Mouse (Mus musculus) layer of hippocampus, adult 8-10 months (tissue): ENCODE measurements around the gene Lpar3. TPM values are rescaled to one million over a fixed set of nuclear protein-coding genes. Genes with fewer than 3 reads are reported as not detected.
"Not testable (repeated sequence)": the region's sequence is repeated elsewhere in the genome, so short reads cannot be mapped to it uniquely, and the experiment has no call there.

Experiments used
- DNase-seq, 2 experiments: peaks; one replicate each; pipeline ENCODE4 v3.0.0; 2022; ENCODE audit warnings: low spot score in 2 of 2
- total RNA-seq, 4 experiments: library from RNA; stranded (reverse); gene quantifications; 2 replicates each; pipeline ENCODE4 v1.2.4; 2022

Lpar3 gene
- total RNA-seq, 4 experiments from 2014 or later, result 0.16 to 0.55 (median 0.42) TPM

DNA sequence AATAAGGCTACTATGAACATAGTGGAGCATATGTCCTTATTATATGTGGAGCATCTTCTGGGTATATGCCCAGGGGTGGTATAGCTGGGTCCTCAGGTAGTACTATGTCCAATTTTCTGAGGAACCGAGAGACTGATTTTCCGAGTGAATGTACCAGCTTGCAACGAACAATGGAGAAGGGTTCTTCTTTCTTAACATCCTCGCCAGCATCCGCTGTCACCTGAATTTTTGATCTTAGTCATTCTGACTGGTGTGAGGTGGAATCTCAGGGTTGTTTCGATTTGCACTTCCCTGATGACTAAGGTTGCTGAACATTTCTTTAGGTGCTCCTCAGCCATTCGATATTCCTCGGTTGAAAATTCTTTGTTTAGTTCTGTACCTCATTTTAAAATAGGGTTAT is 11.0 kb upstream of the Lpar3 start:
- not testable (repeated sequence) for DNase-seq

GRCm38 (mm10) chr3:146211141-146211747 is 9.5 kb upstream of the Lpar3 start:
- no peak for DNase-seq

GRCm38 (mm10) chr3:146211964-146212363 is 8.8 kb upstream of the Lpar3 start:
- no peak for DNase-seq

GRCm38 (mm10) chr3:146213336-146213735 is 7.4 kb upstream of the Lpar3 start:
- no peak for DNase-seq

- no peak for DNase-seq
Observed at GRCm38 (mm10) chr3:146216561-146216960, 4.2 kb upstream of the Lpar3 start.

DNA sequence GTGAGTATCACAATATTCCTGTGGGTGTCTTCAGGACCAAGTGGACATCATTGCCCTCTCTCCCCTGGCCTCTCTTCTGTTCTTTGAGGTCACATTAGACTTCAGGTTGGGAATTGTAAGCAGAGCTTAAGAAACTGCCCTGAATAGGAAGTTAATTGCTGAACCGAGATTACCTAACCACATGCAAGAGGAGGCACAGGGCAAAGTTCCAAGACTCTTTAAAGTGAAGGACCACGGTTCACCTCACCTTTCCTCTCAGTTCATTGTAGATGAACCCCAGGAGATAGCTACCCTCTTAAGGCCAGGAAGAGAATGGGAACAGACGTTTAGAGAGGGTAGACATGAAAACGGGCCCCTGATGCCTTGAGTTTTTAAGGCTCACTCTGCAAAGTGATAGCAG is 3.5 kb downstream of the Lpar3 start:
- no peak for DNase-seq

DNA sequence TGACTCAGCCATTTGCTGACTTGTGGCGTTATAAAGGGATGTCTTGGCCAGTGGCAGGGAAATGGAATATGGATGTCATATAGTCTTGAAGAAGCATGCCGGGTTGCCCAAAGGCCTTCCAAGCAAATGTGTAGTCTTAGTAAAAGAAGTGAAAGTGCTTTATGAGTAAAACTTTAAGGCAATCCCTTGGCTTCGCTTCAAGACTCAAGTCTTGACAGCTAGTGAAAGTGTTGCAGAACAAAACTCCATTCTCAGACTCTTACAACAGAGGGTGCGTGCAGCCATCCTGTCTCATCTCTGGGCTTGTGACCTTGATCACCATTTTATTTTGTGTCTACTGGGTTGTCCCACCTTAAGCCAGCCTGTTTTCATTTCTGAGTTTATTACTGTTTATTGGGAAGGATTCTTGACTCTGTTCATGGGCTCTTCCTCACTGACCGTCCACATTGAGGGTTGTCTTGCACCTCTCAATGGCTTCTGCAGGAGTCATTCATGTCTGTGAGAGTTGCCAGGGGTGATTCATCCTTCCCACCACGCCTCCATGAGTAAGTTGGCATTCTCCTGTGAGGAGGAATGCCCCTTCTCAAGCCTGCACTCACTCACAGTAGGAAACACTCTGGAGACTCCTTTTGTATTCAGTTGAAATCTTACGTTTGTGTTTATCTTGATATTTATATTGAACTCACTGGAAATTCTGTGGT is 4.4 kb downstream of the Lpar3 start:
- no peak for DNase-seq

GRCm38 (mm10) chr3:146227427-146227826 is 6.7 kb downstream of the Lpar3 start:
- DNase-seq, result no peak

GRCm38 (mm10) chr3:146228559-146229310 is 8.0 kb downstream of the Lpar3 start:
- no peak for DNase-seq

DNA sequence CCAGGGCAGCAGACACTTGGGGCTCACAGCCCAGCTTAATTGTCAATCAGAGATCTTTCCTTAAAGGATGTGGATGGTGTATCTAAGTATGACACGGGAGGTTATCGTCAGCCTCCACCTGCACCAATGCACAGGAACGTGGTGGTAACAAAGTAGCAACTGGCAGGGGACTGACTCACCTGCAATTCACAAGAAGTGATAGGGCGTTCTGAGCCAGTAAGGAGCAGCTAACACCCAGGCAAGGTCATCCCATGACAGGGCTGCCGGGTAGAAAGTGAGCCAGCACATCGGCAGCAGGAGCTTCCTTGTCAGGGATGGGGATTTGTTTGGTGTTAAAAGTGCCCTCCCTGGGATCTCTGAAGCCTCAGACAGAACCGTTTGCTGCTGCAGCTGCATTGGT is 11.9 kb downstream of the Lpar3 start:
- no peak for DNase-seq

GRCm38 (mm10) chr3:146233741-146234140 is 13.0 kb downstream of the Lpar3 start:
- DNase-seq, result no peak

GRCm38 (mm10) chr3:146234530-146234929 is 13.8 kb downstream of the Lpar3 start:
- no peak for DNase-seq

- no peak for DNase-seq
Observed at GRCm38 (mm10) chr3:146236280-146236679, 15.5 kb downstream of the Lpar3 start.

DNA sequence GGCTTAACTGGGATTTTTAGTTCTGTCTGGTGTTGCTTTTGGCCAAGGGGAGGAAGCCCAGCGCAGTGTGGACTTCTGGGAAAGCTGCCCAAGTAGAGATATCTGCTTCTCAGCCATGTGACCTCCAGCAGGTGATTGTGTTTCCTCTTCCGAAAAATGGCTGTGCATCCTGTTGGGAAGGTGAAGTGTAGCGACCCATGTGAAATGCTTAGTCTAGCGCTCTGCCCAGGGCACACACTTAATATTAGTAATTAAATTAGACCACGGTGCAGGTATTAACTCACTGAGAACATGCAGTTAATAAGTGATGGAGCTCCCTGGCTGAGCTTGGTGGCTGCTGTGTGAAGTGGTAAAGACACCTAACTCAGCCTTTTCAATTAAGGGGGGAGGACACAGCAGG is 16.9 kb downstream of the Lpar3 start:
- DNase-seq, result no peak

DNA sequence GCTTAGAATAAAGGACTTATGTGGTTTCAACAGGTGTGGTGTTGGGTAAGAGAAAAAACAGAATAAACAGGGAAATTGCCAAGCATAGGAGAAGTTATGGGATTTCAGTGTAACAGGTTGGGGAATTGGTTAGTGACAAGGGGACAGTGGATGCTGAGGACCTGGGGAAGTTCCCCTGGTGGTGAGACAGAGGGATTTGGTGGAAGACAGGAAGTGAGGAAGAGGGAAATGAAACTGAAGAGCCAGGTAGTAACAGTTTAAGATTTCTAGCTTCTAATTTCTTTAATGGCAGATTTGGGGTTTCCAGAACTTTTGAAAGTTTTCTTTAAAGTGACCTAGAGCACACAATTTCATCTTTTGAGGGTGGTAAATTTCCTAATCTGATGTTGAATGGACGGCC is 23.9 kb downstream of the Lpar3 start:
- no peak for DNase-seq

GRCm38 (mm10) chr3:146246557-146246956 is 25.8 kb downstream of the Lpar3 start:
- DNase-seq, result no peak

GRCm38 (mm10) chr3:146246992-146247391 is 26.2 kb downstream of the Lpar3 start:
- no peak for DNase-seq

- DNase-seq, result no peak
Observed at GRCm38 (mm10) chr3:146249895-146250294, 29.1 kb downstream of the Lpar3 start.

- DNase-seq, result no peak
Observed at GRCm38 (mm10) chr3:146251771-146252170, 31.0 kb downstream of the Lpar3 start.

DNA sequence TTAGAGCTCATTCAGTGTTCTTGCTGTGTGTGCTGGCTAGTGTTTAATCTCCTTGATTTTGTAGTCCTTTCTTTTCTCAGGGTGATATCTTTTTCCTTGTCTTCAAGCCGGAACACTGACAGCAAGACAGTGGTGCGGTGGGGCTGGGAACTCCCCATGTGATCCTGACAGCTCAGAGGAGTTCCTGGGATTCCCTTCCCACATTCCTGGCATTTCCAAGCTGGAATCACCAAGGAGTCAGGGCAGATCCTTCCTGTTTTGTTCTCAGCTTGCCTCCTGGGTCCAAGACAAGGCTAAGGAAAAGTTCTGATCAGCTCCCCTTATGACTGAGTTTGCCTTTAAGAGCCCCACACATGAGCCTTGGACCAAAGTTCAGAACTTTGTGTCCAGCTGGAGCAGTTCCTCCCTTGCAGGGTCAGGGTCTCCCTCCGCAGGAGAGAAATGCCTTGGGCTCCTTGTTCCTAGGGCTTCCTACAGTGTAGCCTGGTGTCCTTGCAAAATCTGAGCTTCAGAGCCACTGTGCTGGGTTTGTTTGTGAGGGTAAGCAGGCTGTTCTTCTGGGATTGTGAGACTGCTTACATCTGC is 33.1 kb downstream of the Lpar3 start:
- no peak for DNase-seq

DNA sequence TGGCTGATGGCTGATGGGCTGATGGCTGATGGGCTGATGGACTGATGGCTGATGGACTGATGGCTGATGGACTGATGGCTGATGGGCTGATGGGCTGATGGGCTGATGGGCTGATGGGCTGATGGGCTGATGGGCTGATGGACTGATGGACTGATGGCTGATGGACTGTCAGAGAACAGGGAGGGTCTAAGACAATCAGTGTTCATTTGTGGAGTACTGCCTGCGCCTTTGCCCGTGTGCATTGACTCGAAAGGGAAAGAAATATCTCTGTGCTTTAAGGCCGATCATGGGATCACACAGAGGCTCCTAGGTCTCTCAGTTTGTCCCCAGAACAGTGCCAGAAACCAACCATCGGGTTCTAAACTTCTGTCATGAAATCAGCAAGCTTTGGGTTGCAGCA is 34.4 kb downstream of the Lpar3 start:
- no peak for DNase-seq

DNA sequence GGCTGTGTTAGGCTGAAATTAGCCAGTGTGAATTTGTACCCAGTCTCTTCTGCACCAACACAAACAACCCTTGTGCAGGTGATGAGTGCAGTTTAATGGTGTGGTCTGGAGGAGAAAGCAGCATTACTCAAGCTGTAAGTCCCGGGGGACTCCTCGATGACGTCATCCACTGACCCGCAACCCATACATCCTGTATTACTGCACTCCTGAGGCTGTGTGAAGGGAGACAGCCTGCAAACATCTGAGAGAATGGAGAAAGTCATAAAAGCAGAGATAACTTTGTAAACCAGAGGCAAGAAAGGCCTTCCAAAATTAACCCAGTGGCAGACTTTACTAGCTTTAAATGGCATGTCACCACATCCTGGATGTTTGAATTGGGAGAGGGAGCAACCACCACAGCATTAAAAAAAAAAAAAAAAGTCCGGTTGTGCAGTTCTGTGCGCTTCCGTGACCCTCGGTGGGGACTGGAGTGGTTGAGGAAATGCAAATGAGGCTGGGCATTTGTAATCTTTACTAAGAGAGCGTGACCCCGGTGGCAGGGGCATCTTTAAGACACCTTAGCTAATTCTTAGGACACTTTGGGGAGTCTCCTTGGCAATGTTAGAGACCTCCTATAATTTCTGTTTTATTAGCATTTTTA is 36.8 kb downstream of the Lpar3 start:
- DNase-seq, result no peak
